In genomic region chr10:126957359-126958107, GRCm38 (mm10) we compare ENCODE assay signal across 8 mouse cellular contexts. TPM values are rescaled to one million over a fixed set of nuclear protein-coding genes. Genes with fewer than 3 reads are reported as not detected.
DNase-seq lines count a peak whose midpoint lies in the region; ATAC-seq and TF ChIP-seq lines count a peak whose summit lies in the region.

No protein-coding gene starts in this region.

- TF ChIP-seq POLR2A in myocyte (IDR thresholded peaks at IDR 0.05; ENCODE audit: insufficient read length, low read depth), result peak; percentile 31
- no peak for TF ChIP-seq POLR2A in thymus, adult 2 months (IDR thresholded peaks at IDR 0.05; ENCODE audit: control insufficient read depth, extremely low read depth, insufficient read depth, low read length, poor library complexity)

- no peaks in the 10 kb centered on the region for H3K36me3 ChIP-seq in embryonic facial prominence, embryonic 15.5 days
- no peaks in the 10 kb centered on the region for H3K36me3 ChIP-seq in heart, embryonic 15.5 days
- no peaks in the 10 kb centered on the region for H3K36me3 ChIP-seq in liver, embryonic 12.5 days
- H3K36me3 ChIP-seq in myocyte (ENCODE audit: control insufficient read depth, insufficient read depth), result no peaks in the 10 kb centered on the region
- no peaks in the 10 kb centered on the region for H3K36me3 ChIP-seq in thymus, adult 2 months (ENCODE audit: control insufficient read depth, insufficient read depth, low read length)

- peak; percentile 79 for ATAC-seq in embryonic facial prominence, embryonic 15.5 days (ENCODE audit: insufficient number of reproducible peaks, low FRiP score, low TSS enrichment, low read depth)
- ATAC-seq in heart, embryonic 15.5 days (replicated peaks; ENCODE audit: insufficient number of reproducible peaks, insufficient read depth, low FRiP score, low read depth), result peak; percentile 47
- ATAC-seq in liver, embryonic 12.5 days, result peak; percentile 77

- H3ac ChIP-seq in myocyte (ENCODE audit: control insufficient read depth, insufficient read length), result no peak overlapping the region

- DNase-seq in heart, adult 11 months, result peak; percentile 97
- no peak for DNase-seq in heart, postnatal 25 days (ENCODE audit: low spot score)
- DNase-seq in kidney, postnatal 25 days, result peak; percentile 48 to 83
- no peak for DNase-seq in thymus, adult 2 months

- no peaks in the 10 kb centered on the region for H3K79me2 ChIP-seq in myocyte (ENCODE audit: control insufficient read depth, insufficient read depth)

- WGBS in embryonic facial prominence, embryonic 15.5 days, result 6% methylated on average over 25 of the region's 25 CpGs
- 7% methylated on average over 25 of the region's 25 CpGs for WGBS in heart, embryonic 15.5 days
- 12% methylated on average over 25 of the region's 25 CpGs for WGBS in liver, embryonic 12.5 days (ENCODE audit: insufficient replicate concordance)
- WGBS in thymus, adult 2 months, result 48% methylated on average over 25 of the region's 25 CpGs

- peaks cover 43% of the 10 kb centered on the region for H3K4me1 ChIP-seq in embryonic facial prominence, embryonic 15.5 days
- H3K4me1 ChIP-seq in heart, embryonic 15.5 days (replicated peaks), result peaks cover 42% of the 10 kb centered on the region
- peaks cover 13% of the 10 kb centered on the region for H3K4me1 ChIP-seq in liver, embryonic 12.5 days
- no peaks in the 10 kb centered on the region for H3K4me1 ChIP-seq in thymus, adult 2 months (replicated peaks; ENCODE audit: control insufficient read depth, insufficient read depth, low read length)

- intact Hi-C loops in heart, postnatal 25 days (cut with DNase I), result loop anchor here (2.0 kb wide), 2 partner anchors 15 to 23 kb away; no protein-coding TSS in a partner anchor

- no peak for TF ChIP-seq CTCF in thymus, adult 2 months (IDR thresholded peaks at IDR 0.05; ENCODE audit: borderline replicate concordance, control insufficient read depth, extremely low read depth, insufficient read depth, low read length, poor library complexity)

- no peak overlapping the region for H3K9ac ChIP-seq in embryonic facial prominence, embryonic 15.5 days
- H3K9ac ChIP-seq in heart, embryonic 15.5 days, result peak overlapping the region; percentile 10; the same call in 1 of the 2 replicates
- H3K9ac ChIP-seq in liver, embryonic 12.5 days, result no peak overlapping the region

- peak overlapping the region; percentile 37 for H3K4me2 ChIP-seq in embryonic facial prominence, embryonic 15.5 days (replicated peaks)
- H3K4me2 ChIP-seq in heart, embryonic 15.5 days, result peak overlapping the region; percentile 48
- peak overlapping the region; percentile 49 for H3K4me2 ChIP-seq in liver, embryonic 12.5 days
- peak overlapping the region; percentile 70 for H3K4me2 ChIP-seq in myocyte (ENCODE audit: low read depth)

- H3K9me3 ChIP-seq in embryonic facial prominence, embryonic 15.5 days (replicated peaks), result no peaks in the 10 kb centered on the region
- no peaks in the 10 kb centered on the region for H3K9me3 ChIP-seq in heart, embryonic 15.5 days (replicated peaks)
- no peaks in the 10 kb centered on the region for H3K9me3 ChIP-seq in liver, embryonic 12.5 days (replicated peaks)

- H3K4me3 ChIP-seq in embryonic facial prominence, embryonic 15.5 days (replicated peaks), result no peak overlapping the region
- H3K4me3 ChIP-seq in heart, embryonic 15.5 days, result peak overlapping the region; percentile 2; the same call in 1 of the 2 replicates
- no peak overlapping the region for H3K4me3 ChIP-seq in liver, embryonic 12.5 days
- H3K4me3 ChIP-seq in myocyte, result no peak overlapping the region
- no peak overlapping the region for H3K4me3 ChIP-seq in thymus, adult 2 months (ENCODE audit: control insufficient read depth, insufficient read depth, low read length)

- H3K27ac ChIP-seq in embryonic facial prominence, embryonic 15.5 days (replicated peaks), result peak overlapping the region; percentile 88
- H3K27ac ChIP-seq in heart, embryonic 15.5 days, result peak overlapping the region; percentile 78
- no peak overlapping the region for H3K27ac ChIP-seq in liver, embryonic 12.5 days
- no peak overlapping the region for H3K27ac ChIP-seq in thymus, adult 2 months (ENCODE audit: control insufficient read depth, insufficient read depth, low read length)

- H3K27me3 ChIP-seq in embryonic facial prominence, embryonic 15.5 days, result no peaks in the 10 kb centered on the region
- H3K27me3 ChIP-seq in heart, embryonic 15.5 days, result no peaks in the 10 kb centered on the region
- H3K27me3 ChIP-seq in liver, embryonic 12.5 days (replicated peaks), result peaks cover 42% of the 10 kb centered on the region
- no peaks in the 10 kb centered on the region for H3K27me3 ChIP-seq in myocyte (ENCODE audit: control insufficient read depth, insufficient read depth, insufficient read length)
- no peaks in the 10 kb centered on the region for H3K27me3 ChIP-seq in thymus, adult 2 months (ENCODE audit: control insufficient read depth, insufficient read depth, low read length)

TF ChIP-seq in myocyte, 11 proteins besides CTCF, POLR2A, EP300 and RAD21:
- TF ChIP-seq MYOG (IDR thresholded peaks at IDR 0.05; ENCODE audit: control insufficient read depth in 1 of 3, insufficient read depth in 1 of 3, insufficient read length in 2 of 3, low read depth in 2 of 3) (peak in 1 of 3 experiments; percentile 47), CEBPB (IDR thresholded peaks at IDR 0.05; ENCODE audit: insufficient read depth, poor library complexity, severe bottlenecking) (no peak), MYOD1 (IDR thresholded peaks at IDR 0.05; ENCODE audit: control insufficient read depth in 1 of 3, insufficient read length in 2 of 3, low read depth in 2 of 3) (peak in 2 of 3 experiments; percentile 5 to 56)

RNA-seq across cellular contexts. Expression of gene Ctdsp2, which starts 21.0 kb away (rescaled TPM):
- 100 to 1,000 TPM; 104 to 110 TPM for total RNA-seq in heart, postnatal 25 days (2021)
- polyA plus RNA-seq in embryonic facial prominence, embryonic 15.5 days (2015; fragmentation: Nextera tagmentation; extraction: Ambion mirVana), result 92.5 and 93.9 TPM in 2 replicates
- 35.0 and 47.8 TPM in 2 replicates for polyA plus RNA-seq in heart, embryonic 15.5 days (2015; fragmentation: Nextera tagmentation; extraction: Ambion mirVana)
- 22.2 and 24.0 TPM in 2 replicates for polyA plus RNA-seq in liver, embryonic 12.5 days (2016; fragmentation: Nextera tagmentation; extraction: Ambion mirVana)
- 65.0 TPM for polyA plus RNA-seq in myocyte (2012; fragmentation: generic; extraction: Trizol)
- 179 and 182 TPM in 2 replicates for polyA plus RNA-seq in thymus, adult 2 months (2012; rRNA removed)

RNA-seq across cellular contexts. Expression of gene Avil, which starts 43.0 kb away (rescaled TPM):
- total RNA-seq in heart, postnatal 25 days (2021), result under 1 TPM; 0.14 to 0.39 TPM
- 1.6 and 1.8 TPM in 2 replicates for polyA plus RNA-seq in embryonic facial prominence, embryonic 15.5 days (2015; fragmentation: Nextera tagmentation; extraction: Ambion mirVana)
- polyA plus RNA-seq in heart, embryonic 15.5 days (2015; fragmentation: Nextera tagmentation; extraction: Ambion mirVana), result 0.23 and 0.55 TPM in 2 replicates
- 0.18 and 0.19 TPM in 2 replicates for polyA plus RNA-seq in liver, embryonic 12.5 days (2016; fragmentation: Nextera tagmentation; extraction: Ambion mirVana)
- polyA plus RNA-seq in myocyte (2012; fragmentation: generic; extraction: Trizol), result 33.3 TPM
- 0.97 and 1.3 TPM in 2 replicates for polyA plus RNA-seq in thymus, adult 2 months (2012; rRNA removed)

RNA-seq across cellular contexts. Expression of gene Atp23, which starts 56.4 kb away (rescaled TPM):
- 1 to 10 TPM; 4.2 to 4.5 TPM for total RNA-seq in heart, postnatal 25 days (2021)
- 16.0 and 16.5 TPM in 2 replicates for polyA plus RNA-seq in embryonic facial prominence, embryonic 15.5 days (2015; fragmentation: Nextera tagmentation; extraction: Ambion mirVana)
- polyA plus RNA-seq in heart, embryonic 15.5 days (2015; fragmentation: Nextera tagmentation; extraction: Ambion mirVana), result 9.1 and 9.8 TPM in 2 replicates
- 13.9 and 14.4 TPM in 2 replicates for polyA plus RNA-seq in liver, embryonic 12.5 days (2016; fragmentation: Nextera tagmentation; extraction: Ambion mirVana)
- 6.3 TPM for polyA plus RNA-seq in myocyte (2012; fragmentation: generic; extraction: Trizol)
- 9.6 and 12.1 TPM in 2 replicates for polyA plus RNA-seq in thymus, adult 2 months (2012; rRNA removed)

Comparison
In these comparisons a context has a peak if more than half of its experiments do, and no peak if none do; other contexts are left out.
1. DNase-seq: peak in heart, adult 11 months (single experiment) and kidney, postnatal 25 days (2 of 2); none in heart, postnatal 25 days (single experiment) and thymus, adult 2 months (single experiment).
2. H3K27ac ChIP-seq: peak in embryonic facial prominence, embryonic 15.5 days (single experiment) and heart, embryonic 15.5 days (single experiment); none in liver, embryonic 12.5 days (single experiment) and thymus, adult 2 months (single experiment).
3. RNA of gene Avil, which starts 43.0 kb away (polyA plus RNA-seq): 33.3 TPM in myocyte (single experiment); 1.6 to 1.8 TPM in embryonic facial prominence, embryonic 15.5 days, 0.97 to 1.3 TPM in thymus, adult 2 months, 0.23 to 0.55 TPM in heart, embryonic 15.5 days and 0.18 to 0.19 TPM in liver, embryonic 12.5 days; every median in the first group is over 10 times any median in the second.
4. Peak in every context shown above with its lines, with median percentiles within 50 percentile points of each other: ATAC-seq and H3K4me2 ChIP-seq.